Mouse (Mus musculus) heart, adult 2 months (tissue): ENCODE results near the gene Caskin2. TPM values are rescaled to one million over a fixed set of nuclear protein-coding genes. Genes with fewer than 3 reads are reported as not detected.
A peak's percentile ranks its signal among the peaks of the same experiment; 100 is the strongest.

ENCODE experiments used
- DNase-seq, 2 experiments: peaks; one replicate each; pipeline ENCODE4 v3.0.0; 2021
- H3K27ac ChIP-seq: fragments of 200-600 bp; 2 replicates; pipeline ENCODE4 v1.8.1; 2022
- H3K27me3 ChIP-seq: fragments of 200-500 bp; 2 replicates; pipeline ENCODE4 v1.6.1; 2012; ENCODE audit warnings: mild to moderate bottlenecking, low read length, inconsistent platforms, mixed read lengths; ENCODE audit not compliant: control insufficient read depth, insufficient read depth
- H3K36me3 ChIP-seq: fragments of 200-500 bp; 2 replicates; pipeline ENCODE4 v1.6.1; 2012; ENCODE audit warnings: low read length, inconsistent platforms; ENCODE audit not compliant: control insufficient read depth, insufficient read depth
- H3K4me1 ChIP-seq: fragments of 200-500 bp; 2 replicates; pipeline ENCODE4 v1.6.1; 2011; ENCODE audit warnings: low read length; ENCODE audit not compliant: control insufficient read depth, insufficient read depth
- H3K4me3 ChIP-seq: fragments of 200-600 bp; 2 replicates; pipeline ENCODE4 v1.8.1; 2022
- H3K79me2 ChIP-seq: fragments of 200-500 bp; replicated peaks from 2 replicates; pipeline ENCODE4 v1.6.1; 2012; ENCODE audit warnings: mild to moderate bottlenecking, inconsistent platforms, low read length, moderate library complexity, mixed read lengths; ENCODE audit not compliant: control insufficient read depth, insufficient read depth
- H3K9ac ChIP-seq: fragments of 200-500 bp; 2 replicates; pipeline ENCODE4 v1.6.1; 2012; ENCODE audit warnings: low read depth, mild to moderate bottlenecking, control low read depth, inconsistent platforms, low read length, mixed read lengths
- CTCF ChIP-seq: fragments of 200-600 bp; IDR thresholded peaks from 2 replicates; pipeline ENCODE4 v1.8.1; 2022; ENCODE audit warnings: antibody characterized with exemption, mild to moderate bottlenecking, moderate library complexity
- EP300 ChIP-seq: fragments of 200-500 bp; IDR thresholded peaks from 2 replicates; pipeline ENCODE4 v1.6.1; 2011; ENCODE audit warnings: low read depth, low read length, control low read depth; ENCODE audit not compliant: insufficient read depth
- POLR2A ChIP-seq: fragments of 200-500 bp; IDR thresholded peaks from 2 replicates; pipeline ENCODE4 v1.6.1; 2011; ENCODE audit warnings: mild to moderate bottlenecking, low read depth, low read length, control low read depth; ENCODE audit not compliant: insufficient read depth
- WGBS: fragments of 180-500 bp; shearing (Covaris S2); methylation state at CpG from one replicate; pipeline ENCODE4 v1.1.7; 2018; 5-methylcytosine and 5-hydroxymethylcytosine counted together
- intact Hi-C: fragments of 180-260 bp; cut with DNase I; formaldehyde crosslinking; loops from one replicate; pipeline ENCODE4 v1.15.1; 2025
- polyA plus RNA-seq: library from polyadenylated mRNA; depleted of rRNA; stranded (reverse); fragments of >200 nt; gene quantifications from 2 replicates; pipeline ENCODE4 v1.2.3, GENCODE M21; 2012
- total RNA-seq, 2 experiments: library from RNA; stranded (reverse); gene quantifications; 2 replicates each; pipeline ENCODE4 v1.2.3; 2021

The Caskin2 gene
- total and polyA plus RNA-seq, 3 experiments: 38.5 to 43.8 (median 40.5) TPM

GRCm38 (mm10) chr11:115779038-115779571 lies 34.3 kb downstream of the Caskin2 start:
- Histone ChIP-seq H3K9ac (peak overlapping the region; percentile 22), H3K4me1 (peaks cover 24% of the 10 kb centered on the region), H3K79me2 (no peaks in the 10 kb centered on the region), H3K4me3 (peak overlapping the region; percentile 2; the same call in 1 of the 2 replicates), H3K36me3 (peaks cover 6% of the 10 kb centered on the region; the same call in 1 of the 2 replicates), H3K27me3 (no peaks in the 10 kb centered on the region), H3K27ac (peak overlapping the region; percentile 89)
- intact Hi-C loops: loop anchor here (1.0 to 5.0 kb wide), 2 partner anchors 30 to 42 kb away; no protein-coding TSS in a partner anchor
- DNase-seq: peak; percentile 91 to 96
- WGBS: 3% methylated on average over 9 of the region's 9 CpGs
- TF ChIP-seq POLR2A (peak; percentile 64), EP300 (peak; percentile 90), CTCF (no peak)

GRCm38 (mm10) chr11:115777487-115778335 lies 35.7 kb downstream of the Caskin2 start:
- no peaks in the 10 kb centered on the region for H3K27me3 ChIP-seq
- 92% methylated on average over 17 of the region's 17 CpGs for WGBS
- intact Hi-C loops: loop anchor here (5.0 kb wide), 1 partner anchor 40 kb away; no protein-coding TSS in a partner anchor
- H3K9ac ChIP-seq: no peak overlapping the region
- H3K4me1 ChIP-seq: peaks cover 26% of the 10 kb centered on the region
- peak overlapping the region; percentile 38 for H3K27ac ChIP-seq
- H3K79me2 ChIP-seq: peaks cover 2% of the 10 kb centered on the region; the same call in 1 of the 2 replicates
- H3K4me3 ChIP-seq: no peak overlapping the region
- DNase-seq: peak in 1 of 2 experiments; percentile 30
- TF ChIP-seq CTCF (no peak), POLR2A (no peak), EP300 (no peak)
- peaks cover 6% of the 10 kb centered on the region; the same call in 1 of the 2 replicates for H3K36me3 ChIP-seq

- DNase-seq: peak in 1 of 2 experiments; percentile 24
- Histone ChIP-seq H3K27ac (peak overlapping the region; percentile 79), H3K79me2 (peaks cover 2% of the 10 kb centered on the region; the same call in 1 of the 2 replicates), H3K9ac (no peak overlapping the region), H3K4me3 (no peak overlapping the region), H3K4me1 (peaks cover 26% of the 10 kb centered on the region), H3K36me3 (peaks cover 6% of the 10 kb centered on the region; the same call in 1 of the 2 replicates), H3K27me3 (no peaks in the 10 kb centered on the region)
- WGBS: 59% methylated on average over 9 of the region's 9 CpGs
- intact Hi-C loops: loop anchor here (5.0 kb wide), 1 partner anchor 40 kb away; no protein-coding TSS in a partner anchor
- no peak for TF ChIP-seq POLR2A
- TF ChIP-seq EP300: no peak
- TF ChIP-seq CTCF: no peak
Observed at GRCm38 (mm10) chr11:115776954-115777353, 36.5 kb downstream of the Caskin2 start.

- peaks cover 2% of the 10 kb centered on the region; the same call in 1 of the 2 replicates for H3K79me2 ChIP-seq
- H3K9ac ChIP-seq: peak overlapping the region; percentile 28
- intact Hi-C loops: loop anchor here (5.0 kb wide), 1 partner anchor 39 kb away; no protein-coding TSS in a partner anchor
- DNase-seq: peak; percentile 63 to 68
- peaks cover 6% of the 10 kb centered on the region; the same call in 1 of the 2 replicates for H3K36me3 ChIP-seq
- peaks cover 26% of the 10 kb centered on the region for H3K4me1 ChIP-seq
- no peak for TF ChIP-seq CTCF
- TF ChIP-seq POLR2A: 0 out of 2 replicates have a peak, but pooled peaks have one; percentile 1
- 0 out of 2 replicates have a peak, but pooled peaks have one; percentile 48 for TF ChIP-seq EP300
- 35% methylated on average over 18 of the region's 18 CpGs for WGBS
- no peak overlapping the region for H3K4me3 ChIP-seq
- peak overlapping the region; percentile 79 for H3K27ac ChIP-seq
- no peaks in the 10 kb centered on the region for H3K27me3 ChIP-seq
Observed at GRCm38 (mm10) chr11:115775821-115776665, 37.4 kb downstream of the Caskin2 start.

GRCm38 (mm10) chr11:115774653-115775052 lies 38.8 kb downstream of the Caskin2 start:
- DNase-seq: no peak
- H3K4me1 ChIP-seq: peaks cover 24% of the 10 kb centered on the region
- intact Hi-C loops: loop anchor here (5.0 kb wide), 1 partner anchor 37 kb away; no protein-coding TSS in a partner anchor
- H3K4me3 ChIP-seq: no peak overlapping the region
- 25% methylated on average over 4 of the region's 4 CpGs for WGBS
- H3K36me3 ChIP-seq: peaks cover 15% of the 10 kb centered on the region; the same call in 1 of the 2 replicates
- peak overlapping the region; percentile 79 for H3K27ac ChIP-seq
- peaks cover 5% of the 10 kb centered on the region; the same call in 1 of the 2 replicates for H3K79me2 ChIP-seq
- H3K9ac ChIP-seq: no peak overlapping the region
- no peak for TF ChIP-seq EP300
- H3K27me3 ChIP-seq: no peaks in the 10 kb centered on the region
